Mouse (Mus musculus) kidney, embryonic 15.5 days (tissue): ENCODE results near the gene Olfr1032. TPM values are rescaled to one million over a fixed set of nuclear protein-coding genes. Genes with fewer than 3 reads are reported as not detected.
"Not testable (repeated sequence)": the region's sequence is repeated elsewhere in the genome, so short reads cannot be mapped to it uniquely, and the experiment has no call there.

ENCODE experiments used
- ATAC-seq: fragments of 200-750 bp; cut with Nextera tagmentation; replicated peaks from 2 replicates; pipeline ENCODE4 v1.8.0; 2017; ENCODE audit warnings: moderate TSS enrichment; ENCODE audit not compliant: low FRiP score
- H3K27ac ChIP-seq: fragments of 300-500 bp; sonication (generic); 2 replicates; pipeline ENCODE4 v1.5.1; 2015; ENCODE audit warnings: mild to moderate bottlenecking, inconsistent platforms
- H3K27me3 ChIP-seq: fragments of 300-500 bp; sonication (generic); 2 replicates; pipeline ENCODE4 v1.6.1; 2015; ENCODE audit warnings: inconsistent platforms
- H3K36me3 ChIP-seq: fragments of 300-500 bp; sonication (generic); 2 replicates; pipeline ENCODE4 v1.6.1; 2015; ENCODE audit warnings: inconsistent platforms
- H3K4me1 ChIP-seq: fragments of 300-500 bp; sonication (generic); 2 replicates; pipeline ENCODE4 v1.6.1; 2015; ENCODE audit warnings: inconsistent platforms
- H3K4me2 ChIP-seq: fragments of 300-500 bp; sonication (generic); 2 replicates; pipeline ENCODE4 v1.6.1; 2015; ENCODE audit warnings: moderate library complexity, mild to moderate bottlenecking, inconsistent platforms
- H3K4me3 ChIP-seq: fragments of 300-500 bp; sonication (generic); replicated peaks from 2 replicates; pipeline ENCODE4 v1.5.1; 2015; ENCODE audit warnings: mild to moderate bottlenecking, inconsistent platforms
- H3K9ac ChIP-seq: fragments of 300-500 bp; sonication (generic); 2 replicates; pipeline ENCODE4 v1.6.1; 2015; ENCODE audit warnings: mild to moderate bottlenecking, inconsistent platforms
- H3K9me3 ChIP-seq: fragments of 300-500 bp; sonication (generic); replicated peaks from 2 replicates; pipeline ENCODE4 v1.6.1; 2016; ENCODE audit warnings: inconsistent platforms
- WGBS: fragments of 180-500 bp; shearing (Covaris S2); methylation state at CpG from one replicate; pipeline ENCODE4 v1.1.7; 2015; ENCODE audit warnings: mixed read lengths; 5-methylcytosine and 5-hydroxymethylcytosine counted together
- polyA plus RNA-seq: library from polyadenylated mRNA; unstranded; fragments of >200 nt; fragmentation: Nextera tagmentation; extraction: Ambion mirVana; gene quantifications from 2 replicates; pipeline ENCODE4 v1.2.1, GENCODE M21; 2015

Gene Olfr1032
- not detected in 2 replicates for polyA plus RNA-seq

DNA sequence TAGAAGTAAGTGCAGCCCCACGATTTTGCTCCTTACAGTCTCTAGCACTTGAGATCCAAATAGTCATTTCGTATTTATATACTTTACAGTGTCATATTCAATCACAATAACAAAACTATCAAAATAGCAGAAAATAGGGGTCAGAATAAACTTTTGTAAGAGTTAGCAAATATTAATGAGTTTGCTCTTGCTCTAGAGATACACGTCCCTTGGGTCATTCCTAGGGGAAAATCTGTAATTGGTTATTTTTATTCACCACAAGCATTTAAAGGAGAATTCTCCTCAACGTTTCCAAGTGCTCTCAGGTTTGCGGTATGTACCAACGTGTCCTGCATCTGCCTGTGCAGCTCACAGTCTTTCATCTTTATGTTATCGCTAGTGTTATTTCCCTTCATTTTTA, at the start of gene Olfr1032:
Olfr1032 (plus strand) TSS at position 301 of the 400 bp plus-strand sequence.
- H3K4me2 ChIP-seq, result no peak within 1 kb of the TSS
- WGBS, result 87% methylated on average over 7 of the region's 7 CpGs
- H3K27ac ChIP-seq, result no peak within 1 kb of the TSS
- no peak within 1 kb of the TSS for H3K4me3 ChIP-seq
- no peaks in the 10 kb centered on the region for H3K36me3 ChIP-seq
- no peak for ATAC-seq
- H3K4me1 ChIP-seq, result no peaks in the 10 kb centered on the region
- no peak within 1 kb of the TSS for H3K9ac ChIP-seq
- no peaks in the 10 kb centered on the region for H3K9me3 ChIP-seq
- no peaks in the 10 kb centered on the region for H3K27me3 ChIP-seq

DNA sequence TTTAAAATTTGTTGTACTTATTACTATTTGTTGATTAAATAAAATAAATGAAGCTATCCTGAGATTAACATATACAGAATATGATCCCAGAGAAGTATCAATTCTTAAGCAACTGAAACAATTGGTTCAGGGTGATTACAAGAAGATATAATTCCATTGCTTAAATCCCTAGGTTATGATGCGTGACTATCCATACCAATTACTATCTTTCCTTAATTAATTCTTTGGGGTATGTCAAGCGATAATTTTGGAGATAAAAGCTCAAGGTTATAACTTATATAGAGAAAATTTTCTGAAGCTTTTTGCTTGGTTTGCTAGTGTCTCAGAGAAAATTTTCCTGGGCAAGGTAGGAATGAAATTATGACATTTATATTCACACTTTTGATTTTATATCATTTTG, 31.7 kb upstream of the Olfr1032 start, which contains the start of gene Olfr1029:
Olfr1029 (plus strand) TSS at position 301 of the 400 bp plus-strand sequence.
- no peaks in the 10 kb centered on the region for H3K4me1 ChIP-seq
- no peak for ATAC-seq
- 89% methylated on average over 2 of the region's 2 CpGs for WGBS
- H3K9me3 ChIP-seq, result no peaks in the 10 kb centered on the region
- no peaks in the 10 kb centered on the region for H3K36me3 ChIP-seq
- H3K4me3 ChIP-seq, result no peak within 1 kb of the TSS
- H3K4me2 ChIP-seq, result no peak within 1 kb of the TSS
- H3K27ac ChIP-seq, result no peak within 1 kb of the TSS
- H3K27me3 ChIP-seq, result no peaks in the 10 kb centered on the region
- H3K9ac ChIP-seq, result no peak within 1 kb of the TSS

DNA sequence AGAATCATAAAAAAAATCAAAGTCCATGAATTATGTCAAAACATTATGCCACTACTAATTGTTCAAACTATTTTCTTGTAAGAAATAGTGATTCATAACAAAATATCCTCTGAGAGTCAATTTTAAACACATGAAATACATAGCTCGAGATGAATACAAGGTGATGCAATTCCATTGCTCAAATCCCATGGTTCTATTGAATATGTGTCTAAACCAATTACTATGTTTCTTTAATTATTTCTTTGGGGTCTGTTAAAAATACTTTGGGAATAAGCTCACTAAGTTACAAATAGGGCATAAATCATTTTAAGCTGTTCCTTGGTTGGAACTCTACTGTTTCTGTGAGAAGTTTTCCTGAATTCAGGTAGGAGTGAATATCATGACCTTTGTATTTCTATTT, 26.4 kb upstream of the Olfr1032 start, which contains the start of gene Olfr1030:
Olfr1030 (plus strand) TSS at position 301 of the 400 bp plus-strand sequence.
- H3K36me3 ChIP-seq, result no peaks in the 10 kb centered on the region
- H3K9me3 ChIP-seq, result no peaks in the 10 kb centered on the region
- 81% methylated on average over 1 of the region's 1 CpGs for WGBS
- no peaks in the 10 kb centered on the region for H3K4me1 ChIP-seq
- H3K4me2 ChIP-seq, result no peak within 1 kb of the TSS
- no peaks in the 10 kb centered on the region for H3K27me3 ChIP-seq
- H3K27ac ChIP-seq, result no peak within 1 kb of the TSS
- no peak within 1 kb of the TSS for H3K9ac ChIP-seq
- H3K4me3 ChIP-seq, result no peak within 1 kb of the TSS
- ATAC-seq, result no peak

DNA sequence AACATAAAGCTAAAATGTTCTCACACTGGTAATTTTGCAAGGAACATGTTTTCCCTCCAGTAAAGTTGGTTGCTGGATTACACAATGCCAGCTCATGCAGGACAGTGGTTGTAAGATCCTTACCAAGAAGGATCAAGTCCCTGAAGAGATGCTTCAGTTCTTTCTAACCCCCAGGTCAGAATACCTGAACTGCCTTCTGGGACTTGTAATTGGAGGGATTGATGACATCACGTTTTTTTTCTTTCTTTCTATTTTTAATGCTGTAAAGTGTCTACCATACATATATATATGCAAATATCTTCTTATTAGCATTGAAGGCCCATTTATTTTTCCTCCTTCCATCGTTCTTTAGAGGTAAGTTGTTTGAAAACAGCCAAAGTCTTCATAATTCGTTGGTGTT, 15.3 kb upstream of the Olfr1032 start, which contains the start of gene Olfr1031:
Olfr1031 (plus strand) TSS at position 301 of the 400 bp plus-strand sequence.
- no peaks in the 10 kb centered on the region for H3K9me3 ChIP-seq
- WGBS, result 63% methylated on average over 3 of the region's 3 CpGs
- H3K4me1 ChIP-seq, result no peaks in the 10 kb centered on the region
- no peak within 1 kb of the TSS for H3K4me3 ChIP-seq
- no peak within 1 kb of the TSS for H3K9ac ChIP-seq
- no peak within 1 kb of the TSS for H3K27ac ChIP-seq
- no peaks in the 10 kb centered on the region for H3K36me3 ChIP-seq
- no peak within 1 kb of the TSS for H3K4me2 ChIP-seq
- no peaks in the 10 kb centered on the region for H3K27me3 ChIP-seq
- ATAC-seq, result no peak

DNA sequence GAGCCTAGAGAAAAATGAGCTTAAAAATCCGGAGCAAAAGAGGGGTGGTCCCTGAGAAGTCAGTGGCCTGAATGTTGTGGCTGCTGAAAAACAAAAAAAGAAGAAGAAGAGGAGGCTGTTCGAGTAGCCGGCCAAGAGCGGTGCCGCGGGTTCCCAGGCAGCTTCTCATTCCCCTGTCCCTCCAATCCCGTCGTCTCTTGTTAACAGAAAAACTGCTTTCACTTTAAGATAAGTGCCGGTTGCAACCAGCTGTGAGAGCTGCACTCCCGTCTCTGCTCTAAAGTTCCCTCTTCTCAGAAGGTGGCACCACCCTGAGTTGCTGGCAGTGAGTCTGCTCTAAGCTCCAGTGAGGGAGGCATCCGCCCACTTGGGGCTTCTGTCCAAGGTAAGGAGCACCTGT, 15.1 kb downstream of the Olfr1032 start, which contains the start of gene Olfr1033:
Olfr1033 (plus strand) TSS at position 228 of the 400 bp plus-strand sequence.
- WGBS, result 5% methylated on average over 11 of the region's 11 CpGs
- H3K9me3 ChIP-seq, H3K27me3 ChIP-seq, H3K36me3 ChIP-seq, H3K4me1 ChIP-seq, ATAC-seq: not testable (repeated sequence)
- 0 out of 2 replicates have a peak within 1 kb of the TSS, but pooled peaks have one; percentile 21 for H3K9ac ChIP-seq
- peak within 1 kb of the TSS; percentile 79 for H3K27ac ChIP-seq
- H3K4me2 ChIP-seq, result peak within 1 kb of the TSS; percentile 52
- peak within 1 kb of the TSS; percentile 40 for H3K4me3 ChIP-seq

DNA sequence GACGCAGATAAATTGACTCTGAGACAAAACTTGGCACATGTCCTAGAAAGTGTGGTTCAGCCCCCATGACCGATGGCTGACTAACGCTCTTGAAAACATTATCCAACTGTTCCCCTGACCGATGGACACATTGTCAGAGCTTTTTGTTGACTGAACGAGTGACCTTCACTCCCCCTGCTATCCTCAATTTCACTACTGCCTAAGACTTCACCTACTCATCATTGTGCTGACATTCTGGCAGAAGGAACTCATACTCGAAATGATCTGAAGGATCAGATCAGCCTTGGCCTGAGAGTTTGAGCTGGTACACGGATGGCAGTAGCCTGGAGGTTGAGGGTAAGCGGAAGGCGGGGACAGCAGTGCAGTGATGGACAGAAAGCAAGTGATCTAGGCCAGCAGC, 16.2 kb downstream of the Olfr1032 start:
- H3K4me3 ChIP-seq, H3K9ac ChIP-seq, H3K9me3 ChIP-seq, H3K36me3 ChIP-seq, H3K27me3 ChIP-seq, ATAC-seq, H3K4me2 ChIP-seq, H3K4me1 ChIP-seq, H3K27ac ChIP-seq: not testable (repeated sequence)
- 55% methylated on average over 3 of the region's 9 CpGs for WGBS

DNA sequence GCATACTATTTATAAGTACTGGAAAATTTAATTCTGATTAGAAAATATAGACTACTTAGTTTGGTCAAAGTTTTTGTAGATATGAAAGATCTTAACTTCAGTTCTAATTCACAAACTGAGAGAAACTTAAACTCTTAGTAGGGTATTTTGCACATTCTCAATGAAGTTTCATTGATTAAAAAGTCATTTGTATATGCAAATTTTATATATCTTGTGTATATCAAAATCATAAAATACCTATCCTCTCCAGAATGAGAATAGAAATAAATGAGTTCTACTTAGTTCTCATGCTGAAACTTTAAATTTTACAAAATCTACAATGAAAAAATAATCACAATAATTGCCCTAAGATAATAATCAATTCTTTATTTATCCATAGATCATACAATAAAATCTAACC, 40.2 kb downstream of the Olfr1032 start, which contains the start of gene Olfr1034:
Olfr1034 (plus strand) TSS at position 301 of the 400 bp plus-strand sequence.
- Histone ChIP-seq H3K36me3 (no peaks in the 10 kb centered on the region), H3K4me1 (no peaks in the 10 kb centered on the region), H3K9ac (no peak within 1 kb of the TSS), H3K27me3 (no peaks in the 10 kb centered on the region), H3K4me2 (no peak within 1 kb of the TSS), H3K27ac (no peak within 1 kb of the TSS), H3K4me3 (no peak within 1 kb of the TSS), H3K9me3 (no peaks in the 10 kb centered on the region)
- no peak for ATAC-seq

DNA sequence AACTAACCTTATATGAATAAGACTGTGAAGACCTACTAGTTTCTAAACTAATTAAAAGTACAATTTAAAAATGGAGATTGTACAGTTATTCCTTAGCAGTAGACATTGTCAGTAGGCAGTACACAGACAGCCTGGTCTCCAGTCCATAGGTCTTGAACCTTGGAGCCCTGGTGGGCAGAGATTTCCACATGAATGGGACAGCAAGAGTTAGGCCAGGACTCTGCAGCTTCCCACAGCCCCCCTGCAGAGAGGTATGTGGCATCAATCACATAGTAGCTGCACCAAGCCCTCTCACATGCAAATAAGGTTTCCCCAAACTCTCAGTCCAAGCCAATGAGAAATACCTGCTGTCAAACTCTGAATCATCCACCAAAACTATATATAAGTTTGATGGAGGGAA, 45.4 kb downstream of the Olfr1032 start:
- not testable (repeated sequence) for H3K9me3 ChIP-seq, H3K36me3 ChIP-seq, ATAC-seq, H3K27ac ChIP-seq, H3K9ac ChIP-seq, H3K27me3 ChIP-seq, H3K4me2 ChIP-seq, H3K4me1 ChIP-seq, H3K4me3 ChIP-seq

Other genes starting within 250 kb of the Olfr1032 start
- gene Olfr1012, start 242.8 kb upstream of the Olfr1032 start, polyA plus RNA-seq, result not detected in 2 replicates
- not detected in 2 replicates for gene Olfr1013, start 238.4 kb upstream of the Olfr1032 start, polyA plus RNA-seq
- gene Olfr1014, start 232.8 kb upstream of the Olfr1032 start, polyA plus RNA-seq, result not detected in 2 replicates
- gene Olfr1015, start 223.5 kb upstream of the Olfr1032 start, polyA plus RNA-seq, result not detected in 2 replicates
- not detected in 2 replicates for gene Olfr1016, start 203.0 kb upstream of the Olfr1032 start, polyA plus RNA-seq
- gene Olfr1018, start 187.1 kb upstream of the Olfr1032 start, polyA plus RNA-seq, result not detected in 2 replicates
- gene Olfr1019, start 160.1 kb upstream of the Olfr1032 start, polyA plus RNA-seq, result not detected in 2 replicates
- not detected in 2 replicates for gene Olfr1020, start 158.5 kb upstream of the Olfr1032 start, polyA plus RNA-seq
- gene Olfr1022, start 136.9 kb upstream of the Olfr1032 start, polyA plus RNA-seq, result not detected in 2 replicates
- not detected in 2 replicates for gene Olfr1023, start 119.9 kb upstream of the Olfr1032 start, polyA plus RNA-seq
- not detected in 2 replicates for gene Olfr1024, start 100.5 kb upstream of the Olfr1032 start, polyA plus RNA-seq
- gene Olfr1025-ps1, start 90.3 kb upstream of the Olfr1032 start, polyA plus RNA-seq, result not detected in 2 replicates
- gene Olfr1026, start 84.0 kb upstream of the Olfr1032 start, polyA plus RNA-seq, result not detected in 2 replicates
- gene Olfr1028, start 55.1 kb upstream of the Olfr1032 start, polyA plus RNA-seq, result not detected in 2 replicates
- gene Olfr1029, start 31.6 kb upstream of the Olfr1032 start, polyA plus RNA-seq, result not detected in 2 replicates
- gene Olfr1030, start 26.3 kb upstream of the Olfr1032 start, polyA plus RNA-seq, result not detected in 2 replicates
- not detected in 2 replicates for gene Olfr1031, start 15.2 kb upstream of the Olfr1032 start, polyA plus RNA-seq
- 4.0 and 4.9 TPM in 2 replicates for gene Olfr1033, start 15.1 kb downstream of the Olfr1032 start, polyA plus RNA-seq
- 0.04 and 0.10 TPM in 2 replicates for gene Olfr1034, start 40.3 kb downstream of the Olfr1032 start, polyA plus RNA-seq
- not detected in 2 replicates for gene Olfr1036, start 68.5 kb downstream of the Olfr1032 start, polyA plus RNA-seq
- not detected in 2 replicates for gene Olfr1037, start 81.8 kb downstream of the Olfr1032 start, polyA plus RNA-seq
- gene Olfr1039, start 130.4 kb downstream of the Olfr1032 start, polyA plus RNA-seq, result not detected in 2 replicates
- not detected in 2 replicates for gene Olfr1040, start 141.2 kb downstream of the Olfr1032 start, polyA plus RNA-seq
- not detected in 2 replicates for gene Olfr1042, start 156.3 kb downstream of the Olfr1032 start, polyA plus RNA-seq
- not detected in 2 replicates for gene Olfr1043, start 162.0 kb downstream of the Olfr1032 start, polyA plus RNA-seq
- not detected in 2 replicates for gene Olfr1044, start 172.3 kb downstream of the Olfr1032 start, polyA plus RNA-seq
- gene Olfr52, start 180.1 kb downstream of the Olfr1032 start, polyA plus RNA-seq, result not detected in 2 replicates
- gene Olfr1045, start 197.5 kb downstream of the Olfr1032 start, polyA plus RNA-seq, result not detected in 2 replicates
- not detected in 2 replicates for gene Olfr1046, start 213.8 kb downstream of the Olfr1032 start, polyA plus RNA-seq
- not detected in 2 replicates for gene Olfr1047, start 225.9 kb downstream of the Olfr1032 start, polyA plus RNA-seq
- not detected in 2 replicates for gene Olfr1048, start 234.7 kb downstream of the Olfr1032 start, polyA plus RNA-seq